Mouse (Mus musculus) ES-E14 (cell line): ENCODE data around the gene Pgd. TPM values are rescaled to one million over a fixed set of nuclear protein-coding genes. Genes with fewer than 3 reads are reported as not detected.
A peak's percentile ranks its signal among the peaks of the same experiment; 100 is the strongest.
"Not testable (repeated sequence)": the region's sequence is repeated elsewhere in the genome, so short reads cannot be mapped to it uniquely, and the experiment has no call there.

Experiments used
- DNase-seq: peaks from one replicate; pipeline ENCODE4 v3.0.0-alpha.2; 2013; ENCODE audit warnings: low read depth, low spot score
- H3K27ac ChIP-seq: 2 replicates; pipeline ENCODE4 v1.5.1; 2012; ENCODE audit warnings: low read depth, mild to moderate bottlenecking, low read length, moderate library complexity, mixed read lengths; ENCODE audit not compliant: poor library complexity, insufficient read depth, severe bottlenecking
- H3K36me3 ChIP-seq: 2 replicates; pipeline ENCODE4 v1.6.1; 2012; ENCODE audit warnings: mild to moderate bottlenecking, low read length, moderate library complexity, mixed read lengths; ENCODE audit not compliant: control insufficient read depth, poor library complexity, insufficient read depth, severe bottlenecking
- H3K4me1 ChIP-seq, 2 experiments: fragments of 150-350 bp in 1 of 2; sonication (generic) in 1 of 2; 2 replicates each; pipeline ENCODE4 v1.6.1; 2012; ENCODE audit warnings: low read length in 2 of 2, mild to moderate bottlenecking in 1 of 2, mixed read lengths in 1 of 2; ENCODE audit not compliant: control insufficient read depth in 2 of 2, insufficient read depth in 2 of 2, poor library complexity in 1 of 2
- H3K4me3 ChIP-seq, 2 experiments: fragments of 150-350 bp in 1 of 2; sonication (generic) in 1 of 2; 2 replicates each; pipeline ENCODE4 v1.5.1; 2012; ENCODE audit warnings: low read length in 2 of 2, low read depth in 1 of 2, mild to moderate bottlenecking in 1 of 2, mixed read lengths in 1 of 2; ENCODE audit not compliant: insufficient read depth in 1 of 2, poor library complexity in 1 of 2, severe bottlenecking in 1 of 2
- H3K9ac ChIP-seq: 2 replicates; pipeline ENCODE4 v1.6.1; 2012; ENCODE audit warnings: low read depth, mild to moderate bottlenecking, low read length, mixed read lengths; ENCODE audit not compliant: poor library complexity, insufficient read depth, severe bottlenecking
- H3K9me3 ChIP-seq: fragments of 150-350 bp; sonication (generic); 2 replicates; pipeline ENCODE4 v1.6.1; 2012; ENCODE audit warnings: low read depth, mild to moderate bottlenecking, low read length; ENCODE audit not compliant: control insufficient read depth, insufficient read depth
- CHD2 ChIP-seq: IDR thresholded peaks from 2 replicates; pipeline ENCODE4 v1.6.1; 2014; ENCODE audit warnings: mild to moderate bottlenecking, low read depth, low read length, inconsistent platforms
- HCFC1 ChIP-seq: IDR thresholded peaks from 2 replicates; pipeline ENCODE4 v1.6.1; 2012; ENCODE audit warnings: low read length, inconsistent platforms, borderline replicate concordance; ENCODE audit not compliant: insufficient read depth
- MAFK ChIP-seq: IDR thresholded peaks from 2 replicates; pipeline ENCODE4 v1.6.1; 2014; ENCODE audit warnings: mild to moderate bottlenecking, low read depth, low read length, inconsistent platforms; ENCODE audit not compliant: insufficient read depth
- ZC3H11A ChIP-seq: IDR thresholded peaks from 2 replicates; pipeline ENCODE4 v1.6.1; 2012; ENCODE audit warnings: low read depth, mild to moderate bottlenecking, inconsistent platforms, low read length, borderline replicate concordance
- ZNF384 ChIP-seq: IDR thresholded peaks from 2 replicates; pipeline ENCODE4 v1.6.1; 2012; ENCODE audit warnings: low read depth, low read length, inconsistent platforms
- in situ Hi-C, 2 experiments: fragments of 600-800 bp; cut with MboI; formaldehyde crosslinking; loops; one replicate each; pipeline ENCODE4 v1.15.1; 2025; ENCODE audit warnings: low sequenced_read_pairs in 2 of 2, inconsistent platforms in 1 of 2; ENCODE audit not compliant: unreplicated experiment in 2 of 2
- total RNA-seq: library from RNA; depleted of rRNA; stranded (reverse); fragments of 300-350 nt; gene quantifications from 2 replicates; pipeline ENCODE4 v1.2.3, GENCODE M21; 2012; rRNA removed

Gene Pgd
- total RNA-seq: 62.7 and 63.7 TPM in 2 replicates

DNA sequence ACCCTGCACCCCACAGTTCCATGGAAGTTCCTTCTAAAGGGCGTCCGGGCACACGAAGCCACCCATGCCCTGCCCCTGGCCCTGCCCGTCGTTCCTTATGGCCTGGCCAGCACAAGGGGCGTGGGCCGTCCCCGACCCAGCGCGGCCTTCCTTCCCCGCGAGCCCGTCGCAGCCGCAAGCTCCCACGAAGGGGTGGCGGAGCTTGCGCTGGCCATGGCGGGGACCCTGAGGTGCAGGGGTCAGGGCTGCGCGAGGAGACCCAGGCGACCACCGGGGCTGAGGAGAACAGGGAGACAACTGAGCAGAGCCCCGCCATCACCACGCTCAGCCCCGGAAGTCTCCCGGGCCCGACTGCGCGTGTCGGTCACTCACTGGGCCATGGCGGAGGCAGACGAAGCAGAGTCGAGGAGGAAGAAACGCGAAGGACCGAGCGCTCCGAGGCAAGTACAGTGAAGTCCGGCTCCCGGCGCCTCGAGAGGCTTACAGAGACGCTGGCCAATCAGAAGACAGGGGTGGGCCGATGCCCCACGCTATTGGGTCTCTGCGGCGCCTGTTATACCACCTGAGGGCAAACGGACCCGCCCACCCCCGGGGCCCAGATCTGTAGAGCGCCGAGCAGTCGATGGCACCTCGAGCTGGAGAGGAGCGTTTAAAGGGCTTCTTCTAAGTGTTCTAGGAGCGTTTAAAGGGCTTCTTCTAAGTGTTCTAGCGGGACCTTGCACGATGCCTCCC is at the start of gene Pgd:
Gene Pgd (minus strand): TSS at position 557 of the 732 bp plus-strand sequence.
- peak within 1 kb of the TSS; percentile 30 for H3K27ac ChIP-seq
- peaks cover 8 to 14% of the 10 kb centered on the region in 2 experiments for H3K4me1 ChIP-seq
- peak within 1 kb of the TSS; percentile 85 to 94 for H3K4me3 ChIP-seq
- H3K36me3 ChIP-seq: peaks cover 12% of the 10 kb centered on the region; the same call in 1 of the 2 replicates
- peak; percentile 96 for DNase-seq
- H3K9ac ChIP-seq: peak within 1 kb of the TSS; percentile 89
- no peak for TF ChIP-seq ZC3H11A
- TF ChIP-seq CHD2: peak; percentile 90
- peak; percentile 12; the same call in 1 of the 2 replicates for TF ChIP-seq ZNF384
- H3K9me3 ChIP-seq: no peaks in the 10 kb centered on the region
- in situ Hi-C loops: no loop called here

DNA sequence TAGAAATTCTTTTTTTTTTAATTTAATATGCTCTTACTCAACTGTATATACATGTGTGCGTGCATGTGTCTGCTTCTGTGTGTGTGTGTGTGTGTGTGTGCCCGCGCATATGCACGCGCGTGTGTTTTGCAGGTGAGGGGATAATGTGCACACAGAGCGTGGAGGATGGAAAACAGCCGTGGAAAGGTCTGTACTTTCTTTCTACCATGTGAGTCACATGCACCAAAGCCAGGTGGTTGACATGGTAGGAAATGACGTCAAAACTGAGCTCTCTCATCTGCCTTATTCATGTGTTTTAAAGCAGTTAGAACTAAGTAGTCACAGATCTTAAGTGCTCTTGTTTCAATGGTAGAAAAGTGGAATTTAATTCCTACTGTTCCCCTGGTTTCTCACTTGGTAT is 49.4 kb upstream of the Pgd start:
- no peak overlapping the region for H3K4me3 ChIP-seq
- no peaks in the 10 kb centered on the region for H3K9me3 ChIP-seq
- peaks cover 0 to 4% of the 10 kb centered on the region in 2 experiments; a peak in 2 of 4 replicates for H3K4me1 ChIP-seq
- in situ Hi-C loops: no loop called here
- H3K27ac ChIP-seq: no peak overlapping the region
- H3K36me3 ChIP-seq: peaks cover 6% of the 10 kb centered on the region; the same call in 1 of the 2 replicates
- no peak for TF ChIP-seq ZNF384
- H3K9ac ChIP-seq: no peak overlapping the region
- DNase-seq: no peak

DNA sequence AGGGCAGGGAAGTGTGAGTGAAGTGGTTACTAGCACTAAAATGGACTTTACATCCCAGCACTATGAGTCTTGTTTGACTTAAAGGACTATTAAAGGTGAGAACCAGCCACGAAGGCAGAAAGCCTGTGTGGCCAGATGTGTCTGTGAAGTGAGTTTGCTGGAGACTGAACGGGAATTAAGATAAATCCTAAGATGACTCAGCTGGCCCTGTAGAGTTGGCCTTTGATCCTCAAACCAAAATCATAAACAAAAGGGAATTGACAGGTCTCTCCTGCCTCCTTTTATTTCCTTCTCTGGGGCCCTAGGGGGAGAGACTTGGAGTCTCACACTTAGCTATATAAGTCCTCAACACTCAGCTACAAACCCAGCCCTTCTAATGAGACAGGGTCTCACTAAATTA is 48.8 kb upstream of the Pgd start:
- Histone ChIP-seq H3K9me3 (no peaks in the 10 kb centered on the region), H3K9ac (no peak overlapping the region), H3K36me3 (peaks cover 6% of the 10 kb centered on the region; the same call in 1 of the 2 replicates), H3K27ac (no peak overlapping the region), H3K4me1 (peaks cover 0 to 4% of the 10 kb centered on the region in 2 experiments; a peak in 2 of 4 replicates), H3K4me3 (no peak overlapping the region)
- in situ Hi-C loops: no loop called here
- no peak for TF ChIP-seq ZC3H11A
- TF ChIP-seq ZNF384: no peak
- no peak for TF ChIP-seq CHD2
- TF ChIP-seq HCFC1: no peak
- no peak for TF ChIP-seq MAFK
- no peak for DNase-seq

DNA sequence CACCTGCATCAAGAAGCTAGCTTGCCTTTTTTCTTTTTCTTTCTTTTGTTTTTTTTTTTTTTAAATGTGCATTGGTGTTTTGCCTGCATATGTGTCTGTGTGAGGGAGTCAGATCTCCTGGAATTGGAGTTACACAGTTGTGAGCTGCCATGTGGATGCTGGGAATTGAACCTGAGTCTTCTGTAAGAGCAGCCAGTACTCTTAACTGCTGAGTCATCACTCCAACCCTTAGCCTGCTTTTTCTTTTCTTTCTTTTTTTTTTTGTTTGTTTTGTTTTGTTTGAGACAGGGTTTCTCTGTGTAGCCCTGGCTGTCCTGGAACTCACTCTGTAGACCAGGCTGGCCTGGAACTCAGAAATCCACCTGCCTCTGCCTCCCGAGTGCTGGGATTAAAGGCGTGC is 47.9 kb upstream of the Pgd start:
- H3K36me3 ChIP-seq, H3K9ac ChIP-seq, H3K4me1 ChIP-seq, H3K9me3 ChIP-seq, H3K4me3 ChIP-seq, H3K27ac ChIP-seq, DNase-seq, in situ Hi-C loops: not testable (repeated sequence)
- TF ChIP-seq MAFK: peak; percentile 68; the same call in 1 of the 2 replicates

DNA sequence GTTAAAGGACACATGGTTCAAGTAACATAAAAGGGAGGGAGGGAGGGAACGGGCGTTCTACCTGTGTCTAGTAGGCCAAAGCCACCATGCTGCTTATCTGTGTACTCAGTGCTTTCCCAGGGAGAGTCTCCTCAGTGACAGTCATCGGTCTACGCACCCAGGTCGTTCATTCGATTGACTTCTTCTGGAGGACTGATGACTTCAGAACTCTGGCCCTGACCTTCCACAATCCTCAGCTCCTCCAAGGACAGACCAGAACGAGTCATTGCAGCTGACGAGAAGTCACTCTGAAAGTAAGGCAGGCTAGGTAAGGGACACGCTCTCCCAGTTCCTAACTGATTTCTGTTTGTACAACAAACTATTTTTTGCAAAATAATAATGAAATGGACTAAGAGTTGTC is 46.9 kb upstream of the Pgd start:
- H3K4me1 ChIP-seq: peaks cover 0 to 4% of the 10 kb centered on the region in 2 experiments; a peak in 2 of 4 replicates
- H3K4me3 ChIP-seq: no peak overlapping the region
- no peak for DNase-seq
- no peak for TF ChIP-seq ZC3H11A
- no peak for TF ChIP-seq MAFK
- peaks cover 6% of the 10 kb centered on the region; the same call in 1 of the 2 replicates for H3K36me3 ChIP-seq
- H3K9me3 ChIP-seq: no peaks in the 10 kb centered on the region
- in situ Hi-C loops: no loop called here
- H3K9ac ChIP-seq: no peak overlapping the region
- no peak overlapping the region for H3K27ac ChIP-seq

DNA sequence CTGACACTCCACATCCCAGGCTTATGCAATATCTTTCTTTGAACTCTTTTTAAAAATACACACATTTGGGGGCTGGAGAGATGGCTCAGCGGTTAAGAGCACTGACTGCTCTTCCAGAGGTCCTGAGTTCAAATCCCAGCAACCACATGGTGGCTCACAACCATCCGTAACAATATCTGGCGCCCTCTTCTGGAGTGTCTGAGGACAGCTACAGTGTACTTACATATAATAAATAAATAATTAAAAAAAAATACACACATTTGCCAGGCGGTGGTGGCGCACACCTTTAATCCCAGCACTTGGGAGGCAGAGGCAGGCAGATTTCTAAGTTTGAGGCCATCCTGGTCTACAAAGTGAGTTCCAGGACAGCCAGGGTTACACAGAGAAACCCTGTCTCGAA is 44.9 kb upstream of the Pgd start:
- H3K36me3 ChIP-seq, H3K9me3 ChIP-seq, H3K4me3 ChIP-seq, DNase-seq, H3K9ac ChIP-seq, H3K27ac ChIP-seq, H3K4me1 ChIP-seq, in situ Hi-C loops: not testable (repeated sequence)
